Mouse (Mus musculus): ENCODE results near the gene Gbf1.
"Not testable (repeated sequence)": the region's sequence is repeated elsewhere in the genome, so short reads cannot be mapped to it uniquely, and the experiment has no call there.

The Gbf1 gene

DNA sequence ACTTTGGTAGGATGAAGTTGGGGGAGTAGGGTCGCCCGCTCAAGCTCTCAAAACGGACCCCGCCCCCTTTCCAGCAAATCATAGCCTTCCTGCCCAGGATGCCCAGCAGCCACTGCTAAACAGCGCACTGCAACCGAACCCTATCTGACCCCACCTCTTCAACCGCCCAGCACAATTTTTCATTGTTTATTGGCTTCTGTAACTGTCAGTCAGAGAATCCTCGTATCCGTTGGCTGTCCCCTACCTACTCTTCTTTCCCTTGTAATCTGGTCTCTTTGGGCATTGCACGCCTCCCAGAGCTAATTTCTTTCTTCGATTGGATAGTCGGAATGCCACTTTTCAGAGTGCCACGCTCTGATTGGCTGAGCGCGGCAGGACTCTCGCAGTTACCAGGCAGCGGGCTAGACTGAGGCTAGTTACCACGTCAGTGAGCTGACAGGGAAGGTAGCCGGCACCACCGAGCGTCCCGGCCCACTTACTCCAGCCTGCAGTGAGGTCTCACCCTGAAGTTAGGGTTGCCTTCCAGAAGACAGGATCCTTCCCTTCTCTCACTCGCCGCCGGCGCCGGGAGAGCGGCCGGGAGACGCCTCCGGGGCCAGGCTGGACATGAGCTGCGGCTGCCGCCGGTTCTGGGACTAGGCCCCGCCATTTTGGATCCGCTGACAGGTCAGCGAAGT, at the start of gene Gbf1:
TSS of gene Gbf1 (plus strand) at position 383 of the 677 bp plus-strand sequence.
- peak; percentile 95 to 96 for DNase-seq

DNA sequence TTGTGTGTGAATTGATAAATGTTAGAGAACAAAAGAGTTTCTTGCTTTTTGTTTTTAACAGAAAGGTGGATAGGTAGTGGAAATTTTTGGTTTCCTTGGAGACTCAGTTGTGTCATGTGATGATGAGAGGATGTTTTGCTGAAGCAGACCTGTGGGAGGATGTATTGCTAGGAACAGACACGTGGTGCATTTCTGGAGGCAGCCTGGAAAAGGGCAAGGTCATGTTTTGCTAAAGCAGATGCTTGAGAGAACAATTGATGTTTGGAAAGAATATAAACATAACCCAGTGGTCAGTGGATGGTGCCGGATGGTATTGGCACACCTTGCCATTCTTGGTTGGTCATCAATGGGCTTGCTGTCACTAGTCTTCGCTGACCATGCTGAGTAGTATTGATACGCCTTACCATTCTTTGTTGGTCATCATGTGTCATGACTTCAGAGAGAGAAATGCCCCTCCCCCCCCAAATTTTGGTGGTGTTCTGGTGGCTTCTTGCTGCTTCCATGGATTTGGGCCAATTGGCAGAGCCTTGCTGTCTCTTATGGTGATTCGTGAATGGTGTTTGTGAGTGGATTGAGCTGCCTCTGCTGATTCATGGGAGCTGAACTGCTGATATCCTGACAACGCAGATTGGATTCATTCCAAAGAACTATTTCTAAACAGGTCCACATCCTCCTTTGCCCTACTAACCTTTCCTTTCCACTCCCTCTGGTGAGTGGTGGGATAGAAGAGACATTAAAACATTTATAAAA, 48.7 kb upstream of the Gbf1 start:
- peak; percentile 9 to 42 for DNase-seq

DNA sequence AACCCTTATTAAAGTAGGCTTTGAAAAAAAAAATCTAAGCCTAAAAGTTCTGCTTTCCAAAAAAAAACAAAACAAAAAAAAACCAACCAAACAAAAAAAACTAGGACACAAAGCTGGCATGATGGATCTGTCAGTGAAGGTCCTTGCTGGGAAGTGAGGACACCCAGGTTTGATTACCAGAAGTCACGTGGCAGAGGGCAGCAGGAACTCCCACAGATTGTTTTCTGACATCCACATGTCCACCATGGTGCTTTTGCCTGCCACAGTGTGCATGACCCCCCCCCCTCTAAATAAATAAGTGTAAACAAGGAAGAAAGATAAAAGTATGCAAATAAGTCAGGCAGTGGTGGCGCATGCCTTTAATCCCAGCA, 48.1 kb upstream of the Gbf1 start:
- no peak for DNase-seq

DNA sequence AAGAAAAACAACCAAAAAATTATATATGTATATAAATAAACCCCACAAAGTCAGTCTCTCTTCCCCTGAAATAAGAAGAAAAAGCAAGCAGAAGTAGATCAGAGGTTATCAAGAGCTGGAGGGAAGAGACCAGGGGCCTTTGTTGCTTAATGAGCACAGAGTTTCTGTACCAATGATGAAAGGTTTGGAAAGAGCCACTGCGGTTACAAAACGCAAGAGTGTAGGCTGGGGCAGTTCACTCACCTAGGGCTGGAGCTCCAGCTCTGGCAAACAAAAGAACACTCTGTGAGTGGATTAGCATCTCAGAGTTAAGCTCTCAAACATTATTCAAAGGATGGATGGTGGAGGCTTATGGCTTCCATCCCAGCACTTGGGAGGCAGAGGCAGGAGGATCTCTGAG, 42.1 kb upstream of the Gbf1 start:
- no peak for DNase-seq

DNA sequence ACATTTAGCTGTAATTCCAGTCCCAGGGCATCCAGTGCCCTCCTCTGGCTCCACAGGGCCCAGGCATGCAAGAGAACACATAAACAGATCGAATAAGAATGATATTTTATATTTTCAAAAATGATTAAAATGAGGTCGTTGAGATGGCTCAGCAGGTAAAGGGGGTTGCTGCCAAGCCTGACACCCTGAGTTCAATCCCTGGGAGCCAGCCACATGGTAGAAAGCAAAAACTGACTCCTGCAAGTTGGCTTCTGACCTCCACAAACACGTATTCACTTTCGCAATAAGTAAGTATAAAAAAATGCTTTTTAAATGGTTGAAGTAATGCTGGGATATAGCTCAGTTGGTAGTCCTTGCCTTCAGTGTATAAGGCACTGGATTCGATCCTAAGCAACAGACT, 41.5 kb upstream of the Gbf1 start:
- no peak for DNase-seq

DNA sequence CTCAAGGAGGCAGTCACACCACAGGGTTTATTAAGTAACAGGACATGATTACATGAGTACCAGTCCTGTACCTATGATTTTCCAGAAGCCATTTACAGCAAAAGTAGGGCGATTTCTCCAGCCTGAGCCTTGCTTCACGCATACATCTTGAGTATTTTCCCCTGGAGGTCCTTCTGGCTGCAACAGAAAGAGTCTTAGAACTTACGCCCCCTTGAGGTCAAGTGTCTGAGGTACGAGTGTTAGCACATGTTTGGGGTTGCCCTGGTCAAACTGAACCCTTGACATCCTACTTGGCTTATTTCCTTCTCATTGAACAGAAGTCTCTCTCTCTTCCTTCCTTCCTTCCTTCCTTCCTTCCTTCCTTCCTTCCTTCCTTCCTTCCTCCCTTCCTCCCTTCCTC, 37.7 kb upstream of the Gbf1 start:
- no peak for DNase-seq

DNA sequence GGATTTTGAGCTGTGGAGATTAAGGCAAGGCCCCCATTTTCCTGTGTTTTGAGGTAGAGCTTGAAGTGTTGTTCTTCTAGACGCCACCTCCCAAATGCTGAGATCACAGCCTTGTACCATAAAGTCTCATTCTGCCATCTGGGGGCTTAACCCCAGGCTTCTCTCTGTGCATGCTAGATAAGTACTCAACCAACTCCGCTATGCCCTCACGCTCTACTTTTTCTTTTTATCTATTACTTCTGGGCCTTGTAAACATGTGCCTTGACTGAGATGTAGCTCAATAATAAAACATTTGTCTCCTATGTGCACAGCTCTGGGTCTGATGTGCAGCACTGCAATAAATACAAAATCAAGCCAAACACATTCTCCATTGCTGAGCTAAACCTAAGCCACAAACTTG, 32.9 kb upstream of the Gbf1 start:
- DNase-seq = no peak

DNA sequence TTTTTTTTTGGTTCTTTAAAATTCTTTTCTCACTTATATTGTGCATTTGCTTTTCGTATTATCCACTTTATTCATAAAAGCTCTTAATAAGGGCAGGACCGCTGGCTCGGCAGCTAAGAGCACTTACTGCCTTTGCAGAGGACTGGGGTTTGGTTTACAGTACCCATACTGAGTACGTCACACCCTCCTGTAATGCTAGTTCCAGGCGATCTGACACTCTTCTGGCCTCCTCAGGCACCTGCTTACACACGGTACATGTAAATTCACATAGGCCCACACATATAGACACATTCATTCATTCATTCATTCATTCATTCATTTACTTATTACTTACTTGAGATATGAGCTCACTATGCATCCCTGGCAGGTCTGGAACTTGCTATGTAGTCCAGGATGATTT, 31.4 kb upstream of the Gbf1 start:
- no peak for DNase-seq

DNA sequence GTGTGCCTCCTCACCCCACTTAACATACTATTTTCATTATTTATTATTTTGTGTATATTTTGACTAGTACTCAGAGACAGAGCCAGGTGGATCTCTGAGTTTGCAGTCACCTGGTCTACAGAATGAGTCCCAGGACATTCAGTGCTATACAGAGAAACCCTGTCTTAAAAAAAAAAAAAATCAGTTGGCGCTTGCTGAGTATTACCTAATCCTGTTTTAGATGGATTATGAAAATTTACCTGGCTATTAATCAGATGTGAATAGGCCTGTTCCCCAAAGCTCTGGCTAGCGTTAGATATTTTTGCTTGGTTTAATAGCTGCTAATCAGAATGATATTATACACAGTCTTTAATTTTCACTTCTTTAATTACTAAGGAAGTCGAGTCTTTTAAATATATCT, 28.4 kb upstream of the Gbf1 start:
- no peak for DNase-seq

DNA sequence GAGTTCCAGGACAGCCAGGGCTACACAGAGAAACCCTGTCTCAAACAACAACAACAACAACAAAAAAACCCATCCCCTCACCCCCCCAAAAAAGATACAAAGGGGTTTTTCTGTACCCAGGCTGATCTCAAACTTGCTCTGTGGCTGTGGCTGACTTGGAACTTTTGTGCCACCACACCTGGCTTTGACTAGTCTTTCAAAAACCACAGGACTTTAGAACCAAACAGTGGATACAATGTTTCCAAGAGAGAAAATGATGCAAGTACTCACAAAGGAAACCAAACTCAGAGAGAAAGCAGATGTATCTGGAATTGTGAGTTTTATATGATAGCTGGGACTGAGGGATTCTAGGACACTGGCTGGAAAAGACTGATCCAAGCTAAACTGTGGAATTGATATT, 27.7 kb upstream of the Gbf1 start:
- no peak for DNase-seq

DNA sequence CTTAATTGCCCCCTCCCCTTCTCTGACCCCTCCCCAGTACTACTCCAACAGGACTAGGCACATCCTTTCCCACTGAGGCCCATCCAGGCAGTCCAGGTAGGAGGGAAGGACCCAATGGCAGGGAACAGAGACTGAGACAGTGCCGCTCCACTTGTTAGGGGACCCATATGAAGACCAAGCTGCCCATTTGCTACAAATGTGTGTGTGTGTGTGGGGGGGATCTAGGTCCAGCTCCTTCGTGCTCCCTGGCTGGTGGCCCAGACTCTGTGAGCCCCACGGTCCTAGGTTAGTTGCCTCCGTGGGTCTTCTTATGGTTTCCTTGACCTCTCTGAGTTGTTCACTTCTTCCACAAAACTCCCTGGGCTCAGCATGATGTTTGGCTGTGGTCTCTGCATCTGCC, 26.0 kb upstream of the Gbf1 start:
- no peak for DNase-seq

DNA sequence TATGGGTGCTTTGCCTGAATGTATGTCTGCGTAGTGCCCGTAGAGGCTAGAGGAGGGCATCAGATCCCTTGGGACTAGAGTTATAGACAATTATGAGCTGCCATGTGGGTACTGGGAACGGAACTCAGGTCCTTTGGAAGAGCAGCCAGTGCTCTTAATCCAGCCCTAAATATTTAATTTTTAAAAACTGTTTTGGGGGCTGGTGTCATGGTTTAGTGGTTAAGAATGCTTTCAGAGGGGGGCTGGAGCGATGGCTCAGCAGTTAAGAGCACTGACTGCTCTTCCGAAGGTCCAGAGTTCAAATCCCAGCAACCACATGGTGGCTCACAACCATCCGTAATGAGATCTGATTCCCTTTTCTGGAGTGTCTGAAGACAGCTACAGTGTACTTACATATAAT, 22.6 kb upstream of the Gbf1 start:
- not testable (repeated sequence) for DNase-seq

DNA sequence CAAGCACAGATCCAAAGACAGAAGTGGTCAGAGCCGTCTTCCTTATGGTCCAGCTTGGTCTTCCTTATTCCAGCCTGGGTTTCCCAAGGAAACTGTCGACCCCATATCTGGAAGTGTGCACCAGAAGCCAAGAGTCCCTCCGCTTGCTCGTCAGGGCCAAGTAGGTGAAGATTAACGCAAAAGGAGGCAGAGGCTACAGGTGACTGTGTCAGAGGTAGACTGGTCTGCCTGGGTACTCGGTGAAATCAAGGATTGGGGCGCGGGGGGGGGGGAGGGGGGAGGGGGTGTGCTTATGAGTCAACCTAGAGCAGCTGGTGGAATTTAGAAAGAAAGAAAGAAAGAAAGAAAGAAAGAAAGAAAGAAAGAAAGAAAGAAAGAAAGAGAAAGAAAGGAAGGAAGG, 21.0 kb upstream of the Gbf1 start:
- DNase-seq = no peak

DNA sequence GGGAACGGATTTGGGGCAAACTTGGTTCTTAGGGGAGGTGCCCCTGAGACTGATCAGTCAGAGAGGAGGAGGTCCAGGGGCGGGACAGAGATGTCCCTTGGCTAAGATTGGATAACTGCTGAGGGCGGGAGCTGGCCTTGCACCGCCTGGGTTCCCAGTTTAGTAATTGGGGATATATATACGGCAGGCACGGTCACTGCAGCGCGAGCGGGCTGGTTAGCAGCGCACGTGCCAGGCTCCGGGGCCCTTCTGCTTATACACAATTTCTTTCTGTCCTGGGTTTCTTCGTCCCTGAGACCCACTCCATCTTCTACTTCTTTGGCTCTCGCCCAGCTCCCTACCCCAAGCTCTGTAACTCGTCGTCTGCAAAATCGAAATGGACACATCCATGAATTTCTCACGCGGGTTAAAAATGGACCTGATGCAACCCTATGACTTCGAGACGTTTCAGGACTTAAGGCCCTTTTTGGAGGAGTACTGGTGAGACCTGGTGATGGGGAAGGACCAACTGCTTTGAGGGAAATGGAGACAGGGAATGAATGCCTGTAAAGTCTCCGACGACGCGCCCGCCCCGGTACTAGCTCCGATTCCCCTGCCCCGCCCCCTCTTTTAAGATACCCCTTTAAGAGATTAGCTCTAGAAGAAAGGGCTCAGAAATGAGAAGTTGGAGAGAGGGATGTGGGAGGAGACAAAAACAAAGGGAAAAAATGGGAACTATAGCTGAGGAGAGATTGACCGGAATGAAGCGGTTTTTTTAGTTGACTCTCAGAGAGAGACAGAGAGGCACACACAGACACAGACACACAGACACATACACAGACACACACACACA, 20.4 kb upstream of the Gbf1 start, which contains the start of gene Elovl3:
TSS of gene Elovl3 (plus strand) at position 204 of the 832 bp plus-strand sequence.
- peak; percentile 44 to 52 for DNase-seq

DNA sequence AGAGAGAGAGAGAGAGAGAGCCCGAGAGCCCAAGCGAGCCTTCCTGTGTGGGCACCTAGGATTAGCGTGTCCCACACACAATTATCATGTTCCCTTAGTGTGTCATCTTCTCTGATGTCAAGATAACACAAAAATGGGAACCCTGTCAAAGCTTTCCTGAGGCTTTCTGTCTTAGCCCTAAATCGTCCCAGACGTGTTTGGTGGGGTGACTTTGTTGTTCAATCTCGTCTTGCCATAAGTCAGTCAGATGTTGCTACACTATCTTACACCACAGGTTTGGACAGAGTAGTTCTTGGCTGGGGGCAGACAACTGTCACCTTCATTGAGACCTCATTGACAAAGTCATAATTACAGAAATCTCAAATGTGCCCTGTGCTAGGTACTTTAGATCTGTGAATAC, 19.7 kb upstream of the Gbf1 start:
- DNase-seq = no peak

DNA sequence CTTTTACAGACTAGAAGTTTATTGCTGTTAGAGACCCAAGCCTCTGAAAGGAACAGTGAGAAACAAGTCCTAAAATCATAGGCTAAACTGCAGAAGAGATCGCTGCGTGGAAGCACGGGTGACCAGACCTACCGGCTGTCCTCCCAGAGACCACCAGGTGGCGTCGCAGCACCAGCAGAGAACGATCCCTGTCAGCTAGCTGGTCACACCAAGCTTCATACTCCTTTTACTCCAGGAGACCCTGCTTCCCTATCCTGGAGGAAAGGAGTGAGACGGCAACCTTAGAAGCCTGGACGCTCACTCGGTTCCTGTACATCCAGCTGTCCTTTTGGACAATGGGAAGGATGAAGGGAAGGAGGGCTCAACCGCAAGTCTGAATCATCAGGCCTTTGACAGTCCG, 17.0 kb upstream of the Gbf1 start:
- DNase-seq = peak; percentile 85 to 93

DNA sequence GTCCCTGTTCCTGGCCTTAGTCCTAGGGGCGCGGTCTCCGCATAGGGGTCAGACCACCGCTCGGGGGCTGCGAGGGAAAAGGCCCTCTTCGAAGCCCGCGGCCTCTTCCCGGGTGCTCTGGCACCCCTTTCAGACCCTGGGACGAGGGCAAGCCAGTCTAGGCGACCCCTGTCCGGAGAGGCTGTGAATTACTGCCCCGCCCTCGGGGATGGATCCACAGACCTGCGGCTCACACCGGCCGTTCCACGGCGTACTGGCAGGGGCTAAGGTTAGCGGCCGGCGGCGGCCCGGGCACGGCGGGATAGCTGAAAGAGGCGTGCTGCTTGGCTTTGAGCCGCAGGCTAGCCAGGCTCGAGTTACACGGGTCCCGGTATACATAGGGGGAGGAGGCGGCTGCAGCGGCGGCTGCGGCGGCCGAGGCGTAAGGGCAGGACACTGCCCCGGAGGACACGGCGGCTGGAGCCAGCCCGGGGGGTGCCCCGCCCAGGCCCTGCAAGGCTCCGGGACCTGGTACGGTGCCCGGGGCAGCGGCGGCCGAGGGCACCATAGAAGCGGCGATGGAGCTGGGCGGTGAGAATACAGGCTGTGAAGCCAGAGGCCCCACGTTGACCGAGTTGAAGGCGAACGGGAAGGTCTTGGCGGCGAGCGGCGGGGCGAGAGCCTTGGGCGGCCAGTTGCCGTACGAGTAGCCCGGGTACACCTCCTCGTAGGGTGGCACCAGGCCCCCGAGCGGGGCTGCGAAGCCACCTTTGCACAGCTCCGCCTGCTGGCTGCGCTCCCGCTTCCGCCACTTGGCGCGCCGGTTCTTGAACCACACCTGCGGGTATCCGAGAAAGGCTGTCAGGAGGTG, 16.3 kb upstream of the Gbf1 start:
- DNase-seq = peak; percentile 67 to 76

DNA sequence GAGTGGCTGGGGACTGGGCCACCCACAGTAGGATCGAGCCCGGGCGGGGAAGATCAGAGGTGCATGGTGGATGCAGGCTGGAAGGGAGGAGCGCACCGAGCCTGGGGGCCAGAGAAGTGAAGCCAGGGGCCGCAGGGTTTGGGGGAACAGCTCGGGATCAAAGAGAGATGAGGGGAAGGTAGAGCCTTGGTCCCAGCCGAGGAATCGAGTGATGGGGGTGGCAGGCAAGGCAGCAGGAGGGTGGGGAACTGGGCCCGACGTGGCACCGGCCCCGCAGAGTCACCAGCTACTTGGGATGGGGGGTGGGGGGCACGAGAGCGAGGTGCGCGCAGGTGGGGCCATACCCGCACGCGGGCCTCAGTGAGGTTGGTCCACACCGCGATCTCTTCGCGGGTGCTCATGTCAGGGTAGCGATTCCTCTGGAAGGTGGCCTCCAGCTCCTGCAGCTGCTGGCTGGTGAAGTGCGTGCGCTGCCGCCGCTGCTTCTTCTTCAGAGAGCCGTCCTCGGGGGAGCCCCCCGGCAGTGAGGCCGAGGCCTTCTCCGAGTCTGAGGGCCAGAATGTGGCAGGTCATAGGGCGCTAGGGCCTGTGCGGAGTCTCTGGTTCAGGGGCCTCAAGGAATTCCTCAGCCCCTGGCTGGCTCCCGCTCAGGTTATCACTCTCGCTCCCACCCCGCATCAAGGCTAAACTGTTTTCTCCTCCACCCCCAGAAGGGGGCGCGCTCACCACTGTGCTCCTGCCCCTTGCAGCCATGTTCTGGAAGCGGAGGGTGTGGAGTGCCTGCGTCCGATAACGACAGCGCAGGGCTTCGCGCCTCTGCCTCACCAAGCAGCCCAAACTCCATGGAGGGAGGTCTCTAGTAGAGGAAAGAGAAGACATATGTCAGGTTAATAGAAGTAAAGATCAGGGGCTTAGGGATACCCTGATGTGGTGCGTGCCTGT, 15.4 kb upstream of the Gbf1 start:
- DNase-seq = peak; percentile 77 to 84

DNA sequence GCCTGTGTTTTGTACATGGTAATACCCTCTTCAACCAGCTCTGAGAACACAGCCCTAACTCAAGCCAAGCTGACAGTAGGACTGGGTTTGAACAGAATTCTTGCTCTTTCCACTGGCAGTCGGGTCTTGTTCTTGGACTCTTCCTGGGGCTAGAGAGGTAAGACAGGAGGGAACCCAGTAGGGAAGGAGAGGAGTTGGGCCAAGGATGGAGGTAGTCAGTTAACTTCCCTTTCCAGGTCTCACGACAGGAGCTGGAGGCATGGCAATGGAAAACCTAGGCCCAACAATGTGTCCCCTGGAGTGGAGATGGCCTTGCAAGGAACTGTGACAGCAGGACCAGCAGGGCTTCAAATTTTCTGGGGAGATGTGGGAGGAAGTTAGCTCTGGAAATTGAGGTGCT, 12.0 kb upstream of the Gbf1 start:
- no peak for DNase-seq

DNA sequence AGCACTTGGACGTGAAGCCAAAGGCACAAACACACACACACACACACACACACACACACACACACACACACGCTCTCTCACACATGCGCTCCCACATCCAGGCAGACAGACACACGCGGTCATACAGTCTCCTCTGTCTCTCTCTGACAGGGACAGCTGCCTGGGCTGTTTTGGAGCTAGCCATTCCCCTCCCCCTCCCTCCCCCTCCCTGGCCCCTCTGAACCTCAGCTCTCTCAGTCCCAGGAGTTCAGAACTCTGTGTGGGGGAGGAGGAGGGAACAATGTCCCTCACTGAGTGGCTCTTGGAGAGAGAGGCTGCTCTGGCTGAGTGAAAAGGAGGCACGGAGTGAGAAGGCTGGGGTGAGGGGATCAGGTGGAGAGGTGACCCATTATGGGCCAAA, 11.2 kb upstream of the Gbf1 start:
- peak in 1 of 2 experiments; percentile 27 for DNase-seq

DNA sequence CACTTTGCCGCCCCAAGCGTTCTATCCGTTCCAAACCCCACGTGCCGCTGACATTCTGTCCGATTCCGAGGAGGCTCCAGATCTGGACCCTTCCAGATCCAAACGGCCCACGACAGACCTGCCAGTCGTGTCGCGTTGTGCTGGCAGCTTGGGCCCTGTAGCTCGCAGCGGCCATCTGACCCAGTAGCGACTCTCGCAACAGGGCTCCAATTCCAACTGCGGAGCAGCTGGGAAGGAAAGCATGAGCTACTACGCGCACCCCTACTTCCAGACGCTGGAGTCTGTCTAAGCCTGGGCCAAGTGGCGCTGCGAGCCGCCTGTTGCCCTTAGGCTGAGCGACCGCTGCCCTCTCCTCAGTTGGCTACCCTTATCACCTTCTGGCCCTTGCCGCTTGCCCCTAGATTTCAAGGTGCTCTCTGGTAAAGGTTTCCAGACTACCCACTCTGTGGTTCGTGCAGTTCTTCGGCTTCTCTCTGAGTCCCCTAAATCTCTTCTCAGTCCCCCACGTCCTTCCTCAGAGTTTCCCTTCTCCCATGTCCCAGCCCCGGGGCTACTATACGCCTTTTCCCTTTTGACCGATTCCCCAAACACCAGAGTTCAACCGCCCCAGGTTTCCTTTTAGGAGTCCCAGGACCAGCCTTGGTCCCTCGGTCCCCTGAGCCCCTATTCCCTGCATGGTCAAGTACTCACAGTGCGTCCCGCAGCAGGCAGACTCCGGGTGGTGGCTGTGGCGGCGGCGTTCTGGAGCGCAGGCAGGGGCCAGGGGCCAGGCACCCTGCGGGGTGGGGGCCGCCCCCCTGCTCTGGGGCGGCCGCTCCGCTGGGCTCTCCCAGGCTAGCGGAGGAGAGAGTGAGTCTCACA, 4.6 kb upstream of the Gbf1 start, which contains the start of gene Pitx3:
TSS of gene Pitx3 (minus strand) at position 816 of the 861 bp plus-strand sequence.
- peak; percentile 17 to 47 for DNase-seq

Measured in lung, postnatal 4 days (tissue).